Mouse (Mus musculus): Measurements from ENCODE around the gene Efhb. TPM values are rescaled to one million over a fixed set of nuclear protein-coding genes. Genes with fewer than 3 reads are reported as not detected.
A peak's percentile ranks its signal among the peaks of the same experiment; 100 is the strongest.

Gene Efhb
- under 1 TPM in 1 of 2 experiments, not detected in 1; 0.10 TPM for total RNA-seq (2021)
- long read RNA-seq, experiment 1, result 0 reads
- long read RNA-seq, experiment 2, result 0 reads

DNA sequence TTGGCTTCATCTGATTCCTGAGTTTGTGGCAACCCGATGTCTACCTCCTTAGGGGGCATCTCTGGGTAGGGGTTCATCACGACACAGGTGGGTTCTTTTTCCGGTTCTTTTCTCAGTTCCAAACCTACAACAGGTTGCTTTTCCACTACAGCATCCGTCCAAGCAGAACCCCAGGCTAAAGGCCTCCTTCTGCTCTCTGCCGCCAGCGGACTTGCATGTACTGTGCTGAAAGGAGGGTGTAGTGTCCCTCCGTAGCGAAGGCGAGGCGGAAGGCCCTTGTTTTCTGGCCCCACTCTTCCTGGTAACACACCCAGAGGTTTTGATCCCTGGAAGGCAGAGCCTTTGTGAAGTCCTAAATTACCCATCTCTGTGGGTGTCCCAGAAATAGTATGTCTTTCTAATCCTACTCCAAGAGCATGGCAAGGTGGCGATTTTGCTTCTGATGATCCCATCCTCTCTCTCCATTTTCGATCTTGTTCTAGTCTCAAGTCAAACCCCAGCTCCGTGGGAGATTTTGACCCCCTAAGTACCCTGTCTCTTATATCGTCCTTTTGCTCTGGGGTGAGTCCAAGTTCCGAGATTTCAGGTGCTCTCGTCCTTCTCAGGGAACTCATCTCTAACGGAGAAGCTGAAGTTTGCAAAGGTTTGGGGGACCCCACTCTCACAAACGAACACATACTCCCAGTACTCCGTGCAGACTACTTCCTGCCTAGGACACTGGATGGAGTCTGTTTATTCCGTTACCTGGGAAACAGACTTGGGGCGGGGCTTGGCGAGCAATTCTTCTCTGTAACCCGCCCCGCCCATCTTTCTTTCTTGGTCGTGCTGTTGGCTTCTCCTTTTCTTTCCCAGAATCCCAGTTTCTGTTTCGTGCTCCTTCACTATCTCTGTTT, at the start of gene Efhb:
Gene Efhb, minus strand, starts transcription at position 719 of the 893 bp plus-strand sequence.
- DNase-seq, result peak; percentile 94 to 98

DNA sequence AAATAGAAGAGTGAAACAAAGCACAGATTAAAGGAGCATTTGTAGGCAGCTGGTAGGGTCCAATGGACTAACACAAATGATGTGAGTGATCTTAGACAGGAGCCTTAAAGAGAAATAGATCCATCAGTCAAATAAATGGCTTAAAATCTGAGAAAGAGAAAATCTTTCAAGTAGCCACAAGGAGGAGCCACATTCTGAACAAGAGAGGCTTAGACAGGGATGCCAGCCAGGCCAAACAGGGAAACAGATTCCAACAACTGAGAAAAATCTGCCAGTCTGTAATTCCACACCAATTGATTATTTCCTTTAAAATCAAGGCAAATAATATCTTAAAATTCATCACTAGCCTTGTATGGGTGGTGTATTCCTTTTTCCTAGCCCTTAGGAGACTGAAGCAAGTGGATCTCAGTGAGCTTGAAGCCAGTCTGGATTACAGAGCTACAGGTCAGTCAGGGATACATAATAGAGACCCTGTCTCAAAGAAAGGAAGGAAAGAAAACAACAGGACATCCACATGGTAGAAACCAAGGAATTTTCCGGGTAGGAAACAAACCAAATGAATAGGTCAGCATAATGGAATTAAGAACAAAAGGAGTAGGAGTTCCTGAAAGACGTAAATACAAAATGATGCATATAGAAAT, 49.3 kb upstream of the Efhb start:
- peak; percentile 27 to 43 for DNase-seq

DNA sequence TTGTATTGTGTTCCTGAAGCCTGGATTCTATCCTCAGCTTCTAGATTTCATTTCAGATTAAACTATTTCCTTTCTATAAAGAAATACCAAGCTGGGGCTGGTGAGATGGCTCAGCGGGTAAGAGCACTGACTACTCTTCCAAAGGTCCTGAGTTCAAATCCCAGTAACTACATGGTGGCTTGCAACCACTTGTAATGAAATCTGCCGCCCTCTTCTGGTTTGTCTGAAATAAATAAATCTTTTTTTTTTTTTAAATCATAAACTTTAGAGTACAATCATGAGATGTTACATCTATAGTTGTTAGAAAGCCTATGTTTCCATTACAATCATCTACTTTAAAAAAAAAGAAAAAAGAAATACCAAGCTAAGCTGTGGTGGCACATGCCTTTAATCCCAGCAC, 39.8 kb upstream of the Efhb start:
- DNase-seq, result no peak

DNA sequence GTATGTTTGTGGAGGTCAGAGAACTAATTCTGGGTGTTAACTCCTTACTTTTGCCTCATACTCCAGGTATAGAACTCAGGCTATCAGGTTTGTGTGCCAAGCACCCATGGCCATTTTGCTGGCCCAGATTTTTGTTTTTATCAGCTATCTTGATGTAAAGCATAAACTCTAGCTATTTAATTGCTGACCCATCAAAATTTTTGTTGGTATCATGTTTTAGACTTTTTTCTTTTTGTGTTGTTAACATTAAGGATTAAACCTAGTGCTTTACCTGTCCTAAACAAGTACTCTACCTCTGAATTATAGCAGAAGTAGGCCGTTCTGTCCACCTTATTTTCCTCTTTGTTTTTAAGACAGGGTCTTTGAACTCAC, 25.9 kb upstream of the Efhb start:
- DNase-seq, result no peak

GRCm38 (mm10) chr17:53488291-53489006, 25.3 kb upstream of the Efhb start:
- DNase-seq, result peak in 1 of 2 experiments; percentile 7

DNA sequence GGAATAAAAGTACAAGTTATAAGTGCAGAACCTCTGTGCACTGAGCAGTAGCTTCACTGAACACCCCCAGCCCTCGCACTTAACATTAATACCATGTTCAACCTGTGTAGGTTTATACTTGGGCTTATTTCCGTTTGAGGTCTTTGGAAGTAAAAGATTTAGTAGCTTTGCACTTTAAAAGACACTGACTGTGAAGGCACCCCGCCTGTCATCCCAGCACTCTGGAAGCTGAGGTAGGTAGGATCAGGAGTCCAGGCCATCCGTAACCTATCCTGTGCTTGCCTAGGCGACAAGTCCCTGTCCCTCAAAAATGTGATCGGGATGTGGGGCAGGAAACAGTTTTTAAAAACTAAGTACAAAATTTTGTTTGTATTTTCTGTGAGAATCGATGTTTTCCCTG, 17.3 kb upstream of the Efhb start:
- DNase-seq, result peak in 1 of 2 experiments; percentile 17

DNA sequence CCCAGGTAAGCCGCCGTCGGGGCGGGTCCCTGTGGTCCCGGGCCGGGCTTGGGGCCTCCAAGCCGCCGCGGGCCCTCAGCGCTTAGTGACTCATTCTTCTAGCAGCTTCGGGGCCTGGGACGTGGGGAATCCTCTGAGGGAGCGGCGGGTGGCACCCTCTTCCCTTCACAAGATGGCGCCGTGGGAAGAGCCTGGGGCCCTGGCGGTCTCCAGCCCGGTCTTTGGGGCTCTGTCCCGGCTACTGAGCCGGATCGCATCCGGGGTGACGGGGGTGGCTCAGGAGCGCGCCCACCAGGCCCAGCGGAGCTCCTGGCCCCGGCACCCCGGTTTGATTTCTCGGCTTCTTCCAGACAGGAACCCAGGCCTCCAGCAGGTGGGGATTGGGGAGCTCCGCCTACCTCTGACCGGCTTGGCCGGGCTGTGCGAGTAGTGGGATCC, 16.5 kb upstream of the Efhb start:
- peak; percentile 60 to 69 for DNase-seq

- peak; percentile 99 to 100 for DNase-seq
Observed at GRCm38 (mm10) chr17:53478858-53479603, 15.9 kb upstream of the Efhb start, which contains the start of gene Rab5a. TSS of gene Rab5a (plus strand) at chr17:53479234.

GRCm38 (mm10) chr17:53478066-53478857, 15.1 kb upstream of the Efhb start:
- peak in 1 of 2 experiments; percentile 20 for DNase-seq

DNA sequence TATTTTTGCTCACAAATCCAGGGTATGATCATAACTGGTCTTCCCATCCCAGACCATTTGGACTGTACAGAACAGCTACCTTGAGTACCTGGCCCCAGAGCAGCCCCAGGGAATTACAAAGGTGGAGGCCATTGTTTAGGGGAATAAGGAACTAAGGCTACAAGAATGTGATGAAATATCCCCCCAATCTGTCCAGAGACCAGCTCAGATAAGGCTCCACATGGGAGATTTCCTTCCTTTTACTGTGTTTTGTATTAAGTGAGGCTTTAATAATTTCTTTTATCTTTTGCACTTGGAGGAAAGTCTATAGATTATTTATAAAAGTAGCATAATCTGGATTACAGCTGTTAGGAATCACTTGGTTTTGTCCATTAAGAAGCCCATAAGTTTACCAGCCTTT, 5.6 kb upstream of the Efhb start:
- DNase-seq, result no peak

DNA sequence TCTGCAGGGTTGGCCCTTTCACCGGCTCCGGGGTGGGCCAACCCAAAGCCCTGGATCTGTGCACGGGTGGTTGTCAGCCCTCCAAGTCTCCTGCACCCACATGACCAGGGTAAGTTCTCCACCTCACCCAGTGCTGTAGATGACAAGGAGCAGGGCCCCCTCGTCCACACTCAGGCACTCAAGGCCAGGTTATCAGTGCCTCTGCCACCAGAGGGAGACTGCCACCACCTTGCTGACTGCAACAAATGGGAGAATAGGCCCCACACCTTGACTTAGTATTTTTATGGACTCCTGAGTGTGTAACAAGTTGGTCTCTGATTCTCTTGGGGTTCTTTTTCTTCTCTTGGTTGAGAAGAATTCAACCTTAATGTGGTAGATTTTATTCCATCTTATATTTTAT, 2.4 kb upstream of the Efhb start:
- peak in 1 of 2 experiments; percentile 13 for DNase-seq

DNA sequence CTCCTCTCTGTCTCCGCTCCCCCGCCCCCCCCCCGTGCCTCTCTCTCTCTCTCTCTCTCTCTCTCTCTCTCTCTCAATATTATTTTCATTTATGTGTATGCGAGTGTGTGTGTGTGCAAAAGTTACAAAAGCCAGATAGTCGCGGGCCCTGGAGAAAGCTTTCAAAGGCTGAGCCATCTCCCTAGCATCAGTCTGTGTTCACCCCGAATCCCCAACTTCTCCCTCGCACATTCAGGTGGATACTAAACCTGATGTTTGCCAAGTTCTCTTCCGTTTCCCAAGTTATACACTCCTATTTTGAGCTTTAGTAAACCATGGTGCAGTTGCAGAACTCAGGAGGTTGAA, 347 bp upstream of the Efhb start:
- DNase-seq, result no peak

DNA sequence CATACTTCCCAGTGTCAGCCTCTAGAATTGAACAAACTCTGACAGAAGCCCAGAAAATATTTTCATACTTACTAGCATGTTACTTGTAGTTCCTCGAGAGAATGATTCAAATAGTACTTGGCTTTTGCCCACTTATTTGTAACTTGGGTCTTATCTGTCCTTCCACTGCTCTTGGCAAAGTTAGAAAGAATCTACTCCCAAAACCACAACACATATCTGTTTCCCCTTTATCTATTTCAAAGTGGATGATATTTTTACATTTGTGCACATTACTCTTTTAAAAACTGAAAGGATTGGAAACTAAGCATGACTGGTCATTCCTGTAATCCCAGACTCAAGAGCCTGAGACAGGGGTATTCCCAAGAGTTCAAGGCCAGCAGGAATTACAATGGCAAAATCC, 6.4 kb downstream of the Efhb start:
- no peak for DNase-seq

DNA sequence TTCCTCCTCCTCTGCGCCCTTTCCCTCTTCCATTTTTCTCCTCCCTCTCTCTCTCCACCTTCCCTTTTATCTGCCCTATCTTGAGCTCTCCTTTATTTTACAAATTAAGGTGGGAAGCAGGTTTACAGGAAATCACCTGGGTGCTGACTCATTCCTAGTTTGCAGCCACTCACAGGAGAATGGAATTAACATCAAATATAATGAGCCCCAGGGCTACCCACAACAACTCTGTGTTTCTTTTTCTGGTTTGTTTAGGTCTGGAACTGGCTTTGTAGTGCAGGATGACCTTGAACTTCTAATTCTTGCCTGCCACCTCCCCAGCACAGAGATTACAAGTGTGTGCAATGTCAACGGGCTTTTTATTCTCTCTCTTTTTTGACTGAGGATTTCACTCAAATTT, 7.0 kb downstream of the Efhb start:
- DNase-seq, result no peak

DNA sequence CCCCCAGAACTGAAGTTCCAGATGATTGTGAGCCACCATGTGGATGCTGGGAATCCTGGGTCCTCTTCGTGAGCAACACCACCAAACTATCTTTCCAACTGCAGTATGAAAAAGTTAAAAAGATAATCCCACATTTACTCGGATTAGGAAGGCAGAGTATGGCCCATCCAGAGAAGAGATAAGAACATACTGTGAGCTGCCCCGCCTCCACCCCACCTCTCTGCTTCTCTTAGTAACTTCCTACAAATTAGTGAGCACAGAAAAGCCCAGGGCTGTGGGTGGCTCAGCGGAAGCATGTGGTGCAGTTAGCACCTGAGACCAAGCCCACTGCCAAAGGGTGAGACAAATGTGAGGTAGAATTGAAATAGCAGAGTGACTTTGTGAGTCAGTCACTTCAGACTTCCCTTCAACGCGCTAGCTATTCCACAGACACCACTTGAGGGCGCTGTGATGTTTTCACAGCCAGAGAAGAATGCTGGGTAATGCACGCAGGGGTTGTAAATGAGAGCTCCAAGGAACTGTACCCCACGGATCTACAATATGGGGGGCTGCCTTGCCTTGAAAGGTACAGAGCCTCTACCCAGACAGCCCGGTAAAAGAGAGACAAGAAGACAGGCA, 60.3 kb downstream of the Efhb start:
- peak; percentile 27 to 65 for DNase-seq

GRCm38 (mm10) chr17:53393201-53393600, 69.9 kb downstream of the Efhb start:
- no peak for DNase-seq

DNA sequence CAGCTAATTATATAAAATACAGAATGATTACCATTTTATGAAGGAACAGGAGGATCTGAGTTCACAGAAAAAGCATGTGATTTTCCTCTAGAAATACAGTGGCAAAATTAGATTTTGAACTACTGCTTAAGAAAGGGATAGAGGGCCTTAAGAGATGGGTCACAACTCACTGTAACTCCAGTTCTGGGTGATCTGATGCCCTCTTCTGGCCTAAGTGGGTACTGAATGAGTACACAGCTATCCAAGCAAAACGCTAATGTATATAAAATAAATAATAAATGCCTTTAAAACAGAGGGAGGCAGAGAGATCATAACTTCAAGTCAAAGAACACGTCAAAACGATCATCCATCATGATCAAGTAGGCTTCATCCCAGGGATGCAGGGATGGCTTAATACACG, 73.6 kb downstream of the Efhb start:
- peak in 1 of 2 experiments; percentile 8 for DNase-seq

DNA sequence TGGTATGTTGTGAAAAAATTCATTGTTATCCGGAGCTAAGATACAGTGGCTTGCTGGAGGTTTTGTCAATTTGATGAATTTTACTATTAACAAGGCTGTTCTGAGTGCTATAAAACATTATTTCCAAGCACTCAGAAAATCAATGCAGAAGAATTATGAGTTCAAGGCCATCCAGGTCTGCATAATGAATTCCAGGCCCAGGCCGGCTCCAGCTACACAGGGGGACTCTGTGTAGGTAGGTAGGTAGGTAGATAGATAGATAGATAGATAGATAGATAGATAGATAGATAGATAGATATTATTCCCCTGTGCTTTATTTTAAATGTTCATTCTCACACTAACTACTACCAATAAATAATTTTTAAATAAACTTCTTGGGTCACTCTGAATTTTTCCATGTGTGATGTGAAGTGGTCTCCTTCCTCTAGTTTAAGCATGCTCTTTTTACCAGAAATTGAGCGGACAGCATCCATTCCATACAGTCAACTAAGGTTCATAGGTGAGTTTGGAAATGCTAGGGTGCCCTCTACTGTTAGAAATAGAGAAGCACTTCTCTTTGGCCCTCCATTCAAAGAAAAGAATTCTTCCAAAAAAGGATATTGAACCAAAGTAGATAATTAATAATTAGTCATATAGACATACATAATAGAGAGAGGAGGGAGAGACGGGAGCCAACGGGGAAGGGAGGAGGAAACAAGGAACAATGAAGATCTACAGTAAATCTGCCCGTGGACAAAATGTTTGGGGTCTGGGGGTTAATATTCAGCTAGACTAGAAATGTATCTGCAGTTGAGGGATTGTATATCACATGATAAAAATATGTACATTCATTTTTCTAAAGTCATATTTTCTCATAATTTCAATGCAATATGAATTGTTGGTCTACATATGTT, 75.3 kb downstream of the Efhb start:
- no peak for DNase-seq

GRCm38 (mm10) chr17:53386863-53387262, 76.3 kb downstream of the Efhb start:
- DNase-seq, result no peak

- DNase-seq, result no peak
Observed at GRCm38 (mm10) chr17:53364111-53364510, 99.0 kb downstream of the Efhb start.

Data from heart, adult 18-20 months (tissue).